Mouse (Mus musculus): ENCODE measurements at regions not wholly inside any gene's neighbourhood (a gene's known extent, or its start where the extent isn't known, plus 50 kb on each side); places are given as distances from the start of the nearest gene placed in this dataset.

DNA sequence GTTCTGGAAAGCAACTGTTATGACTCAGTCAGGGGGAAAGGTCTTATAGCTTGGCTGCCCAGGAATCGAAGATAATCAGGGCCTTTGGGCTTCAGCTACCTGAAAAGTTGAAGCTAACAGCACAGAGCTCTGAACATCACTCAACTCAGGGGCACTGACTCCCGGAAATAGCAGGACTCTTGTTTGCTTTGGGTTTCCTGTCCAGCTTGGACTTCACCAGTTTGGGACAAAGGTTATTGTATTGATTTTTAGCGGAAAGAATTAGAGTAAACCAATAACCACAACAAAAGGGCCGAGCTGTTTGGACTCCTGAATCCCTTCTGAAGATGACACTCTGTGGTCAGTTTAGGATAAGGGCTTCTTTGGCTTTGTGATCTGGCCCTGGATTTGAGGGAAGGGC, 53.4 kb upstream of the Sall1 start:
- no peak for DNase-seq (ENCODE audit: low spot score in 2 of 2)

More for the DNA sequence above, 53.4 kb upstream of the Sall1 start:
- intact Hi-C loops (cut with DNase I) = no loop called here
